Mouse (Mus musculus) heart, adult 9 months (tissue): Measurements from ENCODE around the gene Fpr-rs6.

Source experiments
- DNase-seq, 2 experiments: peaks; one replicate each; pipeline ENCODE4 v3.0.0; 2022; ENCODE audit warnings: low spot score in 2 of 2

Gene Fpr-rs6

GRCm38 (mm10) chr17:20182997-20183396 is at the start of gene Fpr-rs6:
Gene Fpr-rs6, minus strand, starts transcription at chr17:20183097.
- no peak for DNase-seq
